Mouse (Mus musculus) heart, embryonic 15.5 days (tissue): Measurements from ENCODE around the gene Olfr1474. TPM values are rescaled to one million over a fixed set of nuclear protein-coding genes. Genes with fewer than 3 reads are reported as not detected.
"Not testable (repeated sequence)": the region's sequence is repeated elsewhere in the genome, so short reads cannot be mapped to it uniquely, and the experiment has no call there.

Experiments used
- ATAC-seq: fragments of 200-750 bp; cut with Nextera tagmentation; replicated peaks from 2 replicates; pipeline ENCODE4 v1.8.0; 2017; ENCODE audit warnings: low read depth, moderate TSS enrichment; ENCODE audit not compliant: insufficient number of reproducible peaks, insufficient read depth, low FRiP score
- H3K27ac ChIP-seq: fragments of 300-500 bp; sonication (generic); 2 replicates; pipeline ENCODE4 v1.5.1; 2015; ENCODE audit warnings: mild to moderate bottlenecking, inconsistent platforms
- H3K27me3 ChIP-seq: fragments of 300-500 bp; sonication (generic); 2 replicates; pipeline ENCODE4 v1.6.1; 2015; ENCODE audit warnings: inconsistent platforms
- H3K36me3 ChIP-seq: fragments of 300-500 bp; sonication (generic); 2 replicates; pipeline ENCODE4 v1.6.1; 2015; ENCODE audit warnings: mild to moderate bottlenecking, inconsistent platforms
- H3K4me1 ChIP-seq: fragments of 300-500 bp; sonication (generic); replicated peaks from 2 replicates; pipeline ENCODE4 v1.6.1; 2015; ENCODE audit warnings: inconsistent platforms
- H3K4me2 ChIP-seq: fragments of 300-500 bp; sonication (generic); 2 replicates; pipeline ENCODE4 v1.6.1; 2015; ENCODE audit warnings: inconsistent platforms, mild to moderate bottlenecking, moderate library complexity
- H3K4me3 ChIP-seq: fragments of 300-500 bp; sonication (generic); 2 replicates; pipeline ENCODE4 v1.5.1; 2015; ENCODE audit warnings: mild to moderate bottlenecking, inconsistent platforms
- H3K9ac ChIP-seq: fragments of 300-500 bp; sonication (generic); 2 replicates; pipeline ENCODE4 v1.6.1; 2015; ENCODE audit warnings: mild to moderate bottlenecking, inconsistent platforms
- H3K9me3 ChIP-seq: fragments of 300-500 bp; sonication (generic); replicated peaks from 2 replicates; pipeline ENCODE4 v1.6.1; 2016; ENCODE audit warnings: inconsistent platforms
- WGBS: fragments of 180-500 bp; shearing (Covaris S2); methylation state at CpG from one replicate; pipeline ENCODE4 v1.1.7; 2015; ENCODE audit warnings: mixed read lengths; 5-methylcytosine and 5-hydroxymethylcytosine counted together
- polyA plus RNA-seq: library from polyadenylated mRNA; unstranded; fragments of >200 nt; fragmentation: Nextera tagmentation; extraction: Ambion mirVana; gene quantifications from 2 replicates; pipeline ENCODE4 v1.2.1, GENCODE M21; 2015

Olfr1474 gene
- polyA plus RNA-seq, result not detected in 2 replicates

- H3K27me3 ChIP-seq, H3K9me3 ChIP-seq, H3K27ac ChIP-seq, H3K4me1 ChIP-seq, H3K36me3 ChIP-seq, H3K4me2 ChIP-seq, H3K4me3 ChIP-seq, ATAC-seq, H3K9ac ChIP-seq: not testable (repeated sequence)
- 72% methylated on average over 4 of the region's 4 CpGs for WGBS
Measured at GRCm38 (mm10) chr19:13469265-13469664, at the start of gene Olfr1474. Olfr1474 (plus strand) TSS chr19:13469565.

- not testable (repeated sequence) for H3K4me2 ChIP-seq, H3K4me1 ChIP-seq, H3K27ac ChIP-seq, H3K9ac ChIP-seq, H3K9me3 ChIP-seq, H3K27me3 ChIP-seq, H3K36me3 ChIP-seq, H3K4me3 ChIP-seq, ATAC-seq
- WGBS, result 69% methylated on average over 2 of the region's 2 CpGs
Measured at GRCm38 (mm10) chr19:13443109-13443508, 26.3 kb upstream of the Olfr1474 start, which contains the start of gene Olfr1471. Olfr1471 (plus strand) TSS chr19:13443409.

GRCm38 (mm10) chr19:13455986-13456385, 13.4 kb upstream of the Olfr1474 start, which contains the start of gene Olfr1472:
Olfr1472 (minus strand) TSS chr19:13456086.
- H3K4me1 ChIP-seq, result no peaks in the 10 kb centered on the region
- ATAC-seq, result no peak
- no peak within 1 kb of the TSS for H3K4me3 ChIP-seq
- 0 out of 2 replicates have a peak, but pooled peaks cover 4% of the 10 kb centered on the region for H3K9me3 ChIP-seq
- H3K4me2 ChIP-seq, result no peak within 1 kb of the TSS
- no peak within 1 kb of the TSS for H3K27ac ChIP-seq
- H3K9ac ChIP-seq, result no peak within 1 kb of the TSS
- H3K36me3 ChIP-seq, result no peaks in the 10 kb centered on the region
- H3K27me3 ChIP-seq, result no peaks in the 10 kb centered on the region
- WGBS, result 70% methylated on average over 1 of the region's 1 CpGs

DNA sequence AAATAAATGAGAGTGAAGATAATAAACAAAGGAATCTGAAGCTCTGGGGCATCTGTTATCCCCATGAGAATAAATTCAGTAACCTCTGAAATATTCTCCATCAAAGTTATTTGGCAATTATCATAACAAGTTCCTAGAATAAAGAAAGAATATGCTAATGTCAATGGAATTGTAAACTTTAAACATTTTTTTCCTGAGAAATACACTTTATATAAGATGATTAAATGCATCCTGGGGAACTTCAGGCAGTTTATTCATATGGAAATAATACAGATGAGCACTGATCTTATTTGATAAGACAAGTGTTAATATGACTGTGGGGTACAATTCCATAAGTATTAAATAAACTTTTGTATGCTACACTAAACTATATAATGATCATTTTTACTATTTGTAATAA, 10.7 kb downstream of the Olfr1474 start, which contains the start of gene Olfr1475:
Olfr1475 (minus strand) TSS at position 101 of the 400 bp plus-strand sequence.
- no peak within 1 kb of the TSS for H3K9ac ChIP-seq
- no peak within 1 kb of the TSS for H3K4me3 ChIP-seq
- H3K9me3 ChIP-seq, result no peaks in the 10 kb centered on the region
- H3K27me3 ChIP-seq, result no peaks in the 10 kb centered on the region
- no peak within 1 kb of the TSS for H3K4me2 ChIP-seq
- no peaks in the 10 kb centered on the region for H3K4me1 ChIP-seq
- H3K36me3 ChIP-seq, result no peaks in the 10 kb centered on the region
- ATAC-seq, result no peak
- H3K27ac ChIP-seq, result no peak within 1 kb of the TSS

DNA sequence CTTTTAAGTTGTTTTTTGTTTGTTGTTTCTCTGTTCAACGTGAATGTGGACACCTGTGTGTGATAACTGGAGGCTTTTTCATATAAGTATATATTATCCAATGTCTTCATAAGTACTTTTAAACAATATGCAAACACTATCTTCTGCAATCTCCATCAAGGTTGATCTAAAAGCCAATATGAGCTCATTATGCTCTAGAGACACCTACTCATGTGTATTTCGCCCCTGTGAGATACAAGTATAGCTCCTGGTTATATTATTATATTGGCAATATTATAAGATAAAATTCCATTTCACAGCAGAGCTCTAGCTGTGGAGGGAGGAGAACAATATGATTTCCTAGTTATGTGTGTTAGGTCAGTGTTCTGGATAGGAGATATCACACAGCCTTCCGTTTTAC, 30.9 kb downstream of the Olfr1474 start, which contains the start of gene Olfr1477:
Olfr1477 (plus strand) TSS at position 301 of the 400 bp plus-strand sequence.
- Histone ChIP-seq H3K4me3 (no peak within 1 kb of the TSS), H3K9ac (no peak within 1 kb of the TSS), H3K27me3 (no peaks in the 10 kb centered on the region), H3K9me3 (no peaks in the 10 kb centered on the region; the same call in 1 of the 2 replicates), H3K4me2 (no peak within 1 kb of the TSS), H3K36me3 (no peaks in the 10 kb centered on the region), H3K4me1 (no peaks in the 10 kb centered on the region), H3K27ac (no peak within 1 kb of the TSS)
- no peak for ATAC-seq
- 60% methylated on average over 3 of the region's 3 CpGs for WGBS

Other genes with a start within 250 kb of the Olfr1474 start
- gene Olfr1463, start 238.2 kb upstream of the Olfr1474 start, polyA plus RNA-seq, result not detected in 2 replicates
- not detected in 2 replicates for gene Olfr1465, start 154.0 kb upstream of the Olfr1474 start, polyA plus RNA-seq
- not detected in 2 replicates for gene Olfr1466, start 130.7 kb upstream of the Olfr1474 start, polyA plus RNA-seq
- gene Olfr1467, start 107.3 kb upstream of the Olfr1474 start, polyA plus RNA-seq, result not detected in 2 replicates
- not detected in 2 replicates for gene Olfr1469, start 61.7 kb upstream of the Olfr1474 start, polyA plus RNA-seq
- not detected in 2 replicates for gene Olfr1471, start 26.2 kb upstream of the Olfr1474 start, polyA plus RNA-seq
- gene Olfr1472, start 13.5 kb upstream of the Olfr1474 start, polyA plus RNA-seq, result not detected in 2 replicates
- gene Olfr1475, start 10.6 kb downstream of the Olfr1474 start, polyA plus RNA-seq, result not detected in 2 replicates
- not detected in 2 replicates for gene Olfr1477, start 31.0 kb downstream of the Olfr1474 start, polyA plus RNA-seq
- not detected in 2 replicates for gene Olfr1480, start 58.3 kb downstream of the Olfr1474 start, polyA plus RNA-seq
- gene Olfr1484, start 113.9 kb downstream of the Olfr1474 start, polyA plus RNA-seq, result not detected in 2 replicates
- gene Olfr1487, start 147.8 kb downstream of the Olfr1474 start, polyA plus RNA-seq, result not detected in 2 replicates
- gene Olfr1489, start 162.1 kb downstream of the Olfr1474 start, polyA plus RNA-seq, result not detected in 2 replicates
- not detected in 2 replicates for gene Olfr1490, start 181.5 kb downstream of the Olfr1474 start, polyA plus RNA-seq
- gene Olfr1491, start 227.7 kb downstream of the Olfr1474 start, polyA plus RNA-seq, result not detected in 2 replicates